22 mouse cellular contexts compared by ENCODE assay signal in genomic region chr13:28666832-28667231, GRCm38 (mm10).
DNase-seq lines count a peak whose midpoint lies in the region; ATAC-seq lines count a peak whose summit lies in the region.
"Had no signal": no experiment of that assay in that cellular context is flagged by ENCODE, and none has a peak within 500 bp of the region (broad histone marks: within the 10 kb centered on the region; RNA-seq: fewer than 3 reads in every experiment).

No protein-coding gene starts in this region.

- H3K27me3 ChIP-seq in hindbrain, embryonic 10.5 days (ENCODE audit: insufficient read depth, poor library complexity, severe bottlenecking), result no peaks in the 10 kb centered on the region
- no peaks in the 10 kb centered on the region for H3K27me3 ChIP-seq in hindbrain, embryonic 12.5 days
- H3K27me3 ChIP-seq in limb, embryonic 12.5 days, result no peaks in the 10 kb centered on the region
- H3K27me3 ChIP-seq: embryonic facial prominence, embryonic 15.5 days; heart, embryonic 12.5 days; hindbrain, embryonic 13.5 days had no signal

- H3K27ac ChIP-seq in hindbrain, embryonic 10.5 days, result no peak overlapping the region
- no peak overlapping the region for H3K27ac ChIP-seq in hindbrain, embryonic 12.5 days
- H3K27ac ChIP-seq in limb, embryonic 12.5 days, result 0 out of 2 replicates have a peak overlapping the region, but pooled peaks have one; percentile 13
- H3K27ac ChIP-seq: embryonic facial prominence, embryonic 15.5 days; gastrocnemius, adult 2 months had no signal

- peaks cover 13% of the 10 kb centered on the region for H3K36me3 ChIP-seq in hindbrain, embryonic 10.5 days
- no peaks in the 10 kb centered on the region for H3K36me3 ChIP-seq in hindbrain, embryonic 12.5 days
- H3K36me3 ChIP-seq in limb, embryonic 12.5 days, result peaks cover 7% of the 10 kb centered on the region; the same call in 1 of the 2 replicates
- H3K36me3 ChIP-seq: embryonic facial prominence, embryonic 15.5 days; G1E; heart, embryonic 12.5 days; hindbrain, embryonic 13.5 days had no signal

- H3K4me2 ChIP-seq in hindbrain, embryonic 12.5 days (replicated peaks), result no peak overlapping the region
- no peak overlapping the region for H3K4me2 ChIP-seq in limb, embryonic 12.5 days
- H3K4me2 ChIP-seq: embryonic facial prominence, embryonic 15.5 days; heart, embryonic 12.5 days; hindbrain, embryonic 13.5 days had no signal

- H3K9ac ChIP-seq in hindbrain, embryonic 12.5 days, result no peak overlapping the region
- no peak overlapping the region; the same call in 1 of the 2 replicates for H3K9ac ChIP-seq in limb, embryonic 12.5 days (replicated peaks)
- H3K9ac ChIP-seq: embryonic facial prominence, embryonic 15.5 days; heart, embryonic 12.5 days; hindbrain, embryonic 13.5 days had no signal

- peaks cover 73% of the 10 kb centered on the region for H3K4me1 ChIP-seq in hindbrain, embryonic 10.5 days (replicated peaks)
- peaks cover 33% of the 10 kb centered on the region for H3K4me1 ChIP-seq in hindbrain, embryonic 12.5 days
- peaks cover 30% of the 10 kb centered on the region for H3K4me1 ChIP-seq in limb, embryonic 12.5 days (replicated peaks)

- no peak for ATAC-seq in hindbrain, embryonic 12.5 days (ENCODE audit: low FRiP score)
- no peak for ATAC-seq in limb, embryonic 12.5 days (ENCODE audit: insufficient number of reproducible peaks, insufficient read depth, low FRiP score, low TSS enrichment, low read depth)
- ATAC-seq: CD4-positive, CD25-positive, alpha-beta regulatory T cell, adult 4 months; forebrain, embryonic 14.5 days had no signal

- no peak overlapping the region for H3K4me3 ChIP-seq in hindbrain, embryonic 10.5 days
- no peak overlapping the region for H3K4me3 ChIP-seq in hindbrain, embryonic 12.5 days
- no peak overlapping the region for H3K4me3 ChIP-seq in limb, embryonic 12.5 days (replicated peaks)
- H3K4me3 ChIP-seq: embryonic facial prominence, embryonic 15.5 days; erythroblast, embryonic 14.5 days; forebrain, embryonic 10.5 days; gastrocnemius, adult 2 months; heart, embryonic 12.5 days; hindbrain, embryonic 13.5 days had no signal

- peak; percentile 12 for DNase-seq in hindbrain, embryonic 10.5 days (ENCODE audit: low spot score)
- peak; percentile 47 for DNase-seq in embryo, embryonic 9.5 days (ENCODE audit: extremely low spot score)
- no peak for DNase-seq in right cerebral cortex, postnatal 14 days
- no peak for DNase-seq in heart, postnatal 4 days
- DNase-seq in spleen, adult 12 weeks (ENCODE audit: low spot score), result no peak
- DNase-seq: adrenal gland, postnatal 10 days; B cell, adult 2 months; cerebellum, adult 11-12 months; cerebellum, adult 9-10 months; cerebellum, postnatal 25 days; gastrocnemius, adult 2 months; gastrocnemius, postnatal 25 days had no signal

- no peaks in the 10 kb centered on the region for H3K9me3 ChIP-seq in hindbrain, embryonic 10.5 days
- H3K9me3 ChIP-seq in hindbrain, embryonic 12.5 days (replicated peaks), result no peaks in the 10 kb centered on the region
- no peaks in the 10 kb centered on the region for H3K9me3 ChIP-seq in limb, embryonic 12.5 days
- H3K9me3 ChIP-seq: embryonic facial prominence, embryonic 15.5 days; forebrain, embryonic 10.5 days; G1E; heart, embryonic 12.5 days; hindbrain, embryonic 13.5 days had no signal

- WGBS in hindbrain, embryonic 10.5 days, result 47% methylated on average over 3 of the region's 3 CpGs
- 56% methylated on average over 3 of the region's 3 CpGs for WGBS in hindbrain, embryonic 12.5 days
- 17% methylated on average over 3 of the region's 3 CpGs for WGBS in limb, embryonic 12.5 days

Comparison
In these comparisons a context has a peak if more than half of its experiments do, and no peak if none do; other contexts are left out.
1. DNase-seq: peak in hindbrain, embryonic 10.5 days (single experiment) and embryo, embryonic 9.5 days (single experiment); none in right cerebral cortex, postnatal 14 days (single experiment), heart, postnatal 4 days (single experiment) and spleen, adult 12 weeks (single experiment).